Mouse (Mus musculus) olfactory bulb, adult 2 months (tissue): ENCODE results near the gene Defb36.

ENCODE experiments used
- CTCF ChIP-seq: fragments of 200-500 bp; IDR thresholded peaks from 2 replicates; pipeline ENCODE4 v1.5.1; 2012; ENCODE audit warnings: low read depth, mild to moderate bottlenecking, low read length, moderate library complexity; ENCODE audit not compliant: insufficient read depth
- POLR2A ChIP-seq: fragments of 200-500 bp; IDR thresholded peaks from 2 replicates; pipeline ENCODE4 v1.6.1; 2012; ENCODE audit warnings: mild to moderate bottlenecking, low read depth, low read length, moderate library complexity; ENCODE audit not compliant: insufficient read depth

- TF ChIP-seq CTCF (no peak), POLR2A (no peak)
Measured at GRCm38 (mm10) chr2:152652901-152653620, 48.9 kb downstream of the Defb36 start.
